Mouse (Mus musculus): ENCODE measurements around the gene Vasn.

The Vasn gene

DNA sequence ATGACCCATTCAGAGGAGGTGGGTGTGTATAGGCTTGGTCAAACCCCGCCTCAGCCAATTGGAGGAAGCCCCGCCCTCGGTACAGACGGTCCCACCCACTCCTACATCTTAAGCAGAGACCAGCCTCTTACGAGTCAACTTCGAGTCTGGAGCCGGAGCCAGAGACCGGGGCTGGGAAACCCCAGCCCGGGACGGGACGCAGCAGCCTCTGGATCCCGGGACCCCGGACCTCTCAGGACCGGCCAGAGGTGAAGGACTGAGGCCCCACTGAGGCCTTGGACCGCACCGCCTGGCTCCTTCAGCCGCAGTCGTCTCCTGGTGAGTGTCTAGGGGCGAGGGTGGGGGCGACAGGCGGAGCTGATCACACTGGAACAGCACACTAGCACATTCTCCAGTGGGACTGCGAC, at the start of gene Vasn, which contains the start of gene Dnaja3:
Gene Vasn (plus strand): TSS at position 111 of the 407 bp plus-strand sequence.
Gene Dnaja3 (plus strand): TSS at position 159 of the 407 bp plus-strand sequence.
- DNase-seq (ENCODE audit: extremely low read depth, insufficient read length, low spot score) = peak; percentile 92

DNA sequence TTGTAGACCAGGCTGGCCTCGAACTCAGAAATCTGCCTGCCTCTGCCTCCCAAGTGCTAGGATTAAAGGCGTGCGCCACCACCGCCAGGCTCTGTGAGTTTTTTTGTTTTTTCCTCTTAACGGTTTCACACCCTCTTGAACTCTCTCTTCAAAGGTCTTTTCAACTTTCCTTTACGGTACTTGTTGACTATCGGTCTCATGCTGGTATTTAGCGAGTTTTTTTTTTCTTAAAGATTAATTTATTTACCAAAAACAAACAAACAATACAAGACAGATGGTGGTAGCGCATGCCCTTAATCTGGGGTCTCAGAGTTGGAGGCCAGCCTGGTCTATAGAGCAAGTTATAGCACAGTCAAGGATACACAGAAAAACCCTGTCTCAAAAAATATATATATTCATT, 49.5 kb upstream of the Vasn start:
- DNase-seq (ENCODE audit: extremely low read depth, insufficient read length, low spot score) = no peak

DNA sequence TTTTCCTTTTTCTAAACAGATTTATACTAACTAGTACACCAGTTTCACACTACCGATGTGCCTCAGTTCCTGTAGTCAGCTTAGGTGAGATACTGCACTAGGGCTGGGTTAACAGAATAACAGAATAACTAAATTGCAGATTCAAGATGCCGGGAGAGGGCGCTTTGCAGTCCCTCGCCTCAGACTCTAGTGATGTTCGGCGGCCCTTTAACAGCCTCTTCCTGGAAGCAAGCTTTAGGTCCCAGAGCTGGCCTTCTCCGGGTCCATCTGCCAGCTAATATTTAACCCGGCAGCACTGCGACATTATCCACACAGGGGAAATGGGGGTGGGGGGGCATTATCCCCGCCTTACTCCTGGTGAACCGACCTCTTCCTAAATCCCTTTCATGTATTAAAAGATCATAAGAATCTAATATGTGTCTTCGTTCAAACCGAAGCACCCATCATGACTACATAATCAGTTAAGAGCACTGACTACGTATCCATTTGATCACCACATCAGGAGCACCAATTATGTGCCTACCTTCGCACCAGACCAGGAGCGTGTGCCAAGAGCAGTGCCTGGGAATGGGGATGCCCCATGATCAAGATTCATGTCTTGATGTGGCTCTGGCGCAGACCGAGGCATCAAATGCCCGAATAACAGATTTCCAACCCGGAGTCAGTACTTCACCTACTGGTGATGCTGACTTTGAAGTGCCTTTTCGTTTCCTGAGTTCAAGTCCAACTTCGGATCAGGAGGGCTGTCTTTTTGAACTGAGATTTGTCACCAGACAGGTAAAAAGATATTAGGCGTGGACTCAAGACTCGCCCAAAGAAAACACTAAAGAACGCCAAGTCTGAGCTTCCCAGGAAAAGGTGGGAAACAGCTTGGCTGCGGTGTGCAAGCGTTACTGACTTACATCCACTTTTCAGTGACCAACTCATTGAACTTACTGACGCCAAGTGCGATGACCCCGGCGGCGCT, 46.5 kb upstream of the Vasn start:
- no peak for DNase-seq (ENCODE audit: extremely low read depth, insufficient read length, low spot score)

DNA sequence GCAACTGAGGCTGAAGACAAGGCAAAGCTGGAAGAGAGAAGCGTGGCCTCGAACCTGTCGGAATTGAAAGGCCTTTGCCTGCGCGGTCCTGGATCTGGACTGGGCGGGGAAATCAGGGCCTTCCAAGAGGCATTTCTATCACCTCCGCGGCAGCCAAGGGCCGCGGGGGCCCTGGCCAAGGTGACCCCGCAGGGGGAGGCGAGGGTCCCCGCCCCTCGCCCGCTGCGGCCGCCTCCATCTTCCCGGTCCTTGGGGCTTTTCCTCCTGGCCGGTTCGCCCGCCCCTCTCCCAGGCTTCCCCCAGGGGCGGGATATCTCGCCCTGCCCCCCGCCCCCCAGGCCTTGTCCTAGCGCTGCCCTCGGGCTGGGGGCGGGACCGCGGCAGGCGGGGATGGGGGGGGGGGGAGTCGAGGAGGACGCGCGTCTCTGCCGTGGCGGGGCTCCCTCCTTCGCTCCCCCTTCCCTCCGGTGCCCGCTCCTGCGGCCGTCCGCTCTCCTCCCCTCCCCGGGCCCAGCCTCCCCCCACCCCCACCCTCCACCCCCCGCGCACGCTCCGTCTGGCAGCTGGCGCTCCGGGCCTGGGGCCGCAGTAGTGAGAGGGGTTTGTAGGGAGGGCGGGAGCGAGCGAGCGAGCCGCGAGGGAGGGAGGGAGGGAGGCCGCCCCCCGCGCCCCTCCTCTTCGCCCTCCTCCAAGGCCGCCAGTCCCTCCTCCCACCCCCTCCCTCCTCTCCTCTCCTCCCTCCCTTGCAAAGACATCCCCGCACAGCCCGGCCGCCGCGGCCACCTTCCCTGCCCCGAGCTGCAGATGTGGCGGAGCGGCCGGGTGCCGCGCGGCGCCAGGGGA, 45.5 kb upstream of the Vasn start, which contains the start of gene Glis2:
Gene Glis2 (plus strand): TSS at position 743 of the 843 bp plus-strand sequence.
- peak; percentile 86 for DNase-seq (ENCODE audit: extremely low read depth, insufficient read length, low spot score)

DNA sequence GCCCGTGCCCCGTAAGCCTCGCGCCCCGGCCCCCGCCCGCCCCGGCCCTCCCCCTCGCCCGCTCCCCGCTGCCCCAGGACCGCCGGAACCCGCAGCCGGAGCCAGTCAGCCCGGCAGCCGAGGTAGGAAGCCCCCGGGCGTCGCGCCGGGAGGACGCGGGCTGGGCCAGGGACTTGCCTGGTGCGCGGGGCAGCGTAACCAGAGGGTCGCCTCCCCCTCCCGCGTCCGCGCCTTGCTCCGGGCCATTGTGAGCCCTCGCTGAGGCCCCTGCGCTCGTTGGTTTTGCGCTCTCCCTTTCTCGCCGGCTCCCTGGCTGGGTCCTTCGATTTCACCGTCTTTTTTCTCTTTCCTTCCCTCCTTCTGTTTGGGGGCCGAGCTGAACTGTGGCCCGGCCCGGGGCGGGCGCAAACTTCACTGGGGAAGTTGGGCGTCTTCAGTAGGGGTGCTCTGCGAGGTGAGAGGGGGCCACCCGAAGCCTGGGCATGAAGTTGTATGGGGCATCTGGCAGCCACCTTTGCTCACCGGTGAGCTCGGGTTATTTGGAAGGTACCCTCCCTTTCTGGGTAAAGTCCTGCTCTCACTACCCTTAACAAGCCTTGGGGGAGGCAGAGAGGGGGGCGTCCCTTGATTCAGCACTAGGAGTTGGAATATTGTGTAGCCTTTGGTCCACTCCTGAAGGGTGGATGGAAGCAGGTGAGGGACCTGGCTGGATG, 44.8 kb upstream of the Vasn start:
- DNase-seq (ENCODE audit: extremely low read depth, insufficient read length, low spot score) = peak; percentile 68

DNA sequence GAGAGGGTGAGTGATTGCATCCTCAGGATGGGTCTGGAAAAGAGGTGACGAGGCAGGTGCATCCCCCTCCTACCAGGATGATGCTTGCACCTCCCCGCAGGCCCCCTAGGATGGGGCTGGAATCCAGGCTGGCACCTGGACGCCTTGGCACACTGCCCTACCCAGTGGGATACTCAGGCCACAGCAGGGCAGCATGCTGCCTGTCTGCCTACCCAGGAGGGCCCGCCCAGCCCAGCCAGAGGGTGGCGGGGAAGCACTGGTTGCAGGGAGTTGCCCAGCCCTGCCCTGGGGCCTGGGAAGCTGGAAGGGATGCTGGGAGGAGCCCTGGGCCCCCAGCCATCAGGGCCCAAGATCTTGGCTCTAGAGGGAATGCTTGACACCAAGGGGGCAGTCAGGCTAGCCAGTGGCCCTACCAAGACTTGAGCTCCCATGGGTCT, 44.2 kb upstream of the Vasn start:
- peak; percentile 91 for DNase-seq (ENCODE audit: extremely low read depth, insufficient read length, low spot score)

DNA sequence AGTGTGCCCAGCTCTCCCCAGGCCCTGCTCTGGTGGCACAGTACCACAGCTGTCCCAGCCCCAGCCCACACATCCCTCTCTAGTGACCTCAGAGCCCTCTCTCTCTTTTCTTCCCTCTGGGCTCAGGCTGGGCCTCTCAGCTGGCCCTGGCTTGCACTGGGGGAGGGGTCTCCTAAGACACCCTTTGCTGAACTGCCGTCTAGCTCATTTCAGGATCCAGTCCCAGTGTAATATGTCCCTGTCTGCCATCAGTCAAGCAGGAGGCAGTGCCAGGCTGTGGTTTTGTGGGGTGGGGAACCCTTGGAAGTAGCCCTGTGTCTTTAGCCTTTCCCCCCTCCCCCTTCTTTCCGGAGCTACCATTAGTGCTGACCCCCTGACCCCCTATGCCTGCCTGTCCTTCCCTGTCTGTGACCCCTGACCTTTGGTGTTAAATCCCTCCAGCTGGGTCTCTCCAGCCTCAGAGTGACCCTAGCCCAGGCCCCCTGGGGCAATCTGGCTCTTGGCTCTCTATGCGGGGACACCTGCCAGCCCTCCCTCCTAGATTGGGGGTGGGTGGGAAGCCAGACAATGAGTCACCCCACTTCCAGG, 43.5 kb upstream of the Vasn start:
- DNase-seq (ENCODE audit: extremely low read depth, insufficient read length, low spot score) = peak; percentile 61

DNA sequence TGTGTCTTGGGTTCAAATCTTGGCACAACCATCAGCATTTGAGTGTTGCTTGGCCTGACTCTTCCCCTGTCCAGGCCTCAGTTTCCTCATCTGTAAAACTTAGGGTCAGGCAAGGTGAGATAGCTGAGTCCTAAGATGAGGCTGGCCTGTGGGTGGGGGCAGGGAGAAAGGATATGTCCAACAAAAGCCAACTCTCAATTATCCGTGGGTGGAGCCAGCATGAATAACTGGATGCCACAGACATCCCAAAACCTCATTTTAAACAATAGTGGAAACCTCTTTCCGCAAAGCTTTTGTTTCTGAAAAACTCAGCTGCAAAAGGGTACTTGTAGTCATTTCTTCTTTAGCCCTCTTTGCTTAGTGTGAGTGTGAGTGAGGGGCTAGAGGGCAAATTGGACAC, 42.9 kb upstream of the Vasn start:
- DNase-seq (ENCODE audit: extremely low read depth, insufficient read length, low spot score) = no peak

DNA sequence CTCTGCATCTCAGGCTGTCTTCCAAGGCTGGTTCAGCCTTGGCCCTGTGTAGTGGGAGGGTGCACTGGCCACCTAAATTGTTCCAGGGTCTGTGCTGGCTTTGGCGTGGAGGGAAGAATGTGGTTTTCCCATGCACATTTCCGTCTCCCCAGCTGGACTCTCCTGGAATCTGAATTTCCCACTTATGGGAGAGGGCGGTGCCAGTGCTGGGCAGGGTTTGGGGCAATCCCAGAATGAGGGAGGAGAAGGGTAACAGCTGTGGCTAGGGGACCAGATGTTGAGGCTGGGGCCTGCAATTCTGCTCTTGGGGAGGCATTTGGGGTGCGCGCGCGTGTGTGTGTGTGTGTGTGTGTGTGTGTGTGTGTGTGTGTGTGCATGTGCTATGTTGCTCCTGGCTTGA, 42.4 kb upstream of the Vasn start:
- DNase-seq (ENCODE audit: extremely low read depth, insufficient read length, low spot score) = peak; percentile 61

DNA sequence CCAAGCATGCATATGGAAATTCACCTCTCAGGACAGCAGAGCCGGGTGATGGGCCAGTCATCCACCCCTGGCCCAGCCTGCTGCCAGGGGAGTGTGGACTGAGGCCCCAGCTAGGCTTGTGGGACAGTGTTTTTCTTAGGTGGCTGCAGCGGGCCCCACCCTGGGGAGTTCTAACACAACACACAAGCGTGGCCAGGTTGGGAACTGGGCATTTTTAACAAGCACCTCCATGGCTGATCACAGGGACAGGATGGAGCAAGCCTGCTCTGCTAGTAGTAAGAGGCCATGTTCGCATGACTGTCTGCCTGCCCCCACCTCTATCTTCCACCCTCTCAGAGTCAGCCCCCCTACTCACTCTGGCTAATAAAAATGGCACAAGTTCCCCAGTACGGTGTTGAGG, 41.7 kb upstream of the Vasn start:
- DNase-seq (ENCODE audit: extremely low read depth, insufficient read length, low spot score) = no peak

DNA sequence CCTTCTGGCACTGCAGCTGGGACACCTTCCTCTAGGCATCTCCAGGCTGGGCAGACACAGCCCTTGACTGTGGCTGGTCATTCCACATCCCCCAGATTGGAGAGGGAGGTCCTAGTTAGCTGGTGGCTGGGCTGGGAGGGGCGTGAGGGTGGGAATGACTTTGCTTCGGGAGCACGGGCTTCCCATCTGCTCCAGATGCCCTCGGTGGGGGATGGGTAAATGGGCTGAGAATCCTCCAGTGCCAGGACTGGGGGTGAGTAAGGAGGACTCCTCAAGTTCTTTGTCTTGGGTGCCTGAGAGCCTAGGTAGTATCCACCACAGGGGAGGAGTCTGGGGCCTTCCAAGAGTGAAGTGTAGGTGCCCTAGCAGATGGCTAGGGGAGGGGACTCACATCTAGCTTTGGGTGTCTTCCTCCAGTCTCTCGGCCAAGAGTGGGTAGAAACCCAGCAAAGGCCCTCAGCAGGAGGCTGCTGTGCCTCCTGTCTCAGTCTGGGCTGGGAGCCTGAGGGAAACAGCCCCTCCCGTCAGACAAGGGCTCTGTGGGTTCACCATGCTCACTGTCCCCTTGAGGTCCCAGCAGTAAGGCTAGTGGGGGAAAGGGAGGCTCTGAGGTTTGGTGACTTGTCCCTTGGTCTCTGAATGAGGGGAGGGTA, 40.7 kb upstream of the Vasn start:
- no peak for DNase-seq (ENCODE audit: extremely low read depth, insufficient read length, low spot score)

DNA sequence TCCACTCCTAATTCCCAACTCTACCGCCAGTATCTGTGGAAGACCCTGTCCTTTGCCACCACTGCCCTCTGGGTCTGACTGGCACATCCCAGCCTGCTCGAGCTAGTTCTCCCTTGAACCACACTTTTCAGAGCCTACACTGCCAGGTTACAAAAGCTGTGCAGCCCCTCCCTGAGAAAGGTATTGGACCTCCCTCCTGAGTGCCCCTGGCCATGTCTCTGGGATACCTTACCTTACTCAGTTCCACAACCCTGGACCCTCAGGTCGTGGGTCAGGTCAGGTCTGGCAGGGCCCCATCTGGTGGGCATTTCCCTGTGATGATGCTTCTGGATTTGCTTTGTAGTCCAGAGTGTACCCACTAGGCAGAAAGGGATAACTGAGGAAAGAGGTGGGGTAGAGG, 40.1 kb upstream of the Vasn start:
- no peak for DNase-seq (ENCODE audit: extremely low read depth, insufficient read length, low spot score)

DNA sequence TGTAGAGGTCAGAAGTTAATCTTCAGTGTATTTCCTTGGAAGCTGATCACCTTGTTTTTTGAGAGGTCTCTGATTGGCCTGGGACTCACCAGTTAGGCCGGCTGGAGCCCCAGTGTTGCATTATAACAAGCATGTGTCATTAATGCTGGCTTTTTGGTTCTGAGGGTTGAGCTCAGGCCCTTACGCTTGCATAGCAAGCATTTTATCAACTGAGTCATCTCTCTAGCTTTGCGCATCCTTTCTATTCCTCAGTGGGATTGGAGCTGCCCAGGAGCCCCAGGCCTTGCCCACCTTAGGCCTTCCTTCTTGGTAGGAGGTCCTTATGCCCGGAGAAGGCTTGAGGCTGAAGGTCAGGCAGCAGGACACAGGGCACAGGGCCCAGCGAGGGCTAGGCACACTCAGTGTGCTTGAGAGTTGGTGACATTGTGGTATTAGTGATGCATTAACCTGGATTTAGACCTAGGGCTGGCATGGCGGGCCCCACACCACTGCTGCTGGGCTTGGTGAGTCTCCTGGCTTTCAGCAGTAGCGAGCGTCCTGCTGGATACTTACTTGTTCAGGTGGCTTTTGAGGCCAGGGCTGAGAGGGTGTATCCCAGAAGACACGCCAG, 38.9 kb upstream of the Vasn start:
- no peak for DNase-seq (ENCODE audit: extremely low read depth, insufficient read length, low spot score)

DNA sequence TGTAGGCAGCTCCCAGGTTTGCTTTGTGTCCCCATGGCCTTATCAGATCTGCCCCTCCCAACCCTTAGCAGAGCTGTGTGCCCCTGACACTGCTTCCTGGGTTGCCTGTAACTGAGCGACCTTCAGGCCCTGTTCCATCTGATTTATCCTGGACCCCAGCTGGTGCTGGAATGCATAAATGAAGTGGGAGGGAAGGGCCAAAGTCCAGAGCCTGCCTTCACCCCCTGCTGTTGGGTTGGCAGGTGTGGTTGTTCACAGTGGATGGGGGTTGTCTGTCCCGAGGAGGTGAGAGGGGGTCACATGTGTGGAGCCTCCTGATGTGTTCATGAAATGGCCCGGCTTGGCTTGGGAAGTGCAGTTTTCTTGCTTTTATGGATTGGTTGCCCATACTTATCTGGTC, 37.6 kb upstream of the Vasn start:
- DNase-seq (ENCODE audit: extremely low read depth, insufficient read length, low spot score) = no peak

DNA sequence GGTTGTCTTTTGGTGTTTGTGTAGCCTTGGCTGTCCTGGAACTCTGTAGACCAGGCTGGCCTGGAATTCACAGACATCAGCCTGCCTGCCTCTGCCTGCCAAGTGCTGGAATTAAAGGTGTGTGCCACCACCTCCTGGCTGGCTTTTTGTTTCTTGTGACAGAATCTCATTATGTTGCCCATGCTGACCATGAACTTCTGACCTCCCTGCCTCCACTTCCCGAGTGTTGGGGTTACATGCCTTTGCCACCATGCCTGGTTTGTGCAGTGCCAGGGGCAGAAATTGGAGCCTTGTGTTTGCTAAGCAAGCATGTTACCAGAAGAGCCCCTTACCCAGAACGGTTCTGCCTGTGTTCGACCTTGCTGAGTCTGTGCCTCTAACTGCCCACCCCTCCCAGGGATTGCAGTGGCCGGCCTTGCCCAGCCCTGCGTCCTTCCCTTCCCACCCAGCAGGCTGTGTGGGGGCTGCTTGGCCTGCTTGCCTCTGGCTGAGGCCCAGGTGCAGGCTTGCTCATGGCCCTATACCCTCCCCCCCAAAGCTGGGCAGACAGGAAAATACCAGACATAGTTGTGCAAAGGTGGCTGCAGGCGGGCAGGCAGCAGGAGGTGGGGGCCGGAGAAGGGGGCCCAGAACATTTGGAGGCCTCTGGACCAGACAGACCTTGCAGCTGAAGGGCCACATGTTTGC, 36.8 kb upstream of the Vasn start:
- no peak for DNase-seq (ENCODE audit: extremely low read depth, insufficient read length, low spot score)

DNA sequence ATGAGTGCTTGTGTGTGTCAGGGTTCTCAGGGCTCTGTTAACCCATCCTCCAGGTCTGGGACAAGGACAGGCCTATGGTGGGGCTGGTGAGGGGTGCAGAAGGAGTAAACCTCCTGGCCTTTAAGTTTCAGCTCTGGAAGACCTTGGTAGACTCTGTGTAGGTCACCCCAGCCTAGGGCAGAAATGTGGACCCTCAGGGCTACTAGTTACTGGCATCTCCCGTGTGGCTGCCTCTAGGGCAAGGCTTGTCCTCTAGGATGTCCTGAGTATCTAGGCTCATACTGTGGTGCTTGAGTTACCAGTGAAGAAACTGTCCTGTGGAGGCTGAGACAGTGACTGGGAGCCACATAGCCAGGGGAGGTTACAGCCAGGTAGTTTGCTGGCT, 36.3 kb upstream of the Vasn start:
- no peak for DNase-seq (ENCODE audit: extremely low read depth, insufficient read length, low spot score)

DNA sequence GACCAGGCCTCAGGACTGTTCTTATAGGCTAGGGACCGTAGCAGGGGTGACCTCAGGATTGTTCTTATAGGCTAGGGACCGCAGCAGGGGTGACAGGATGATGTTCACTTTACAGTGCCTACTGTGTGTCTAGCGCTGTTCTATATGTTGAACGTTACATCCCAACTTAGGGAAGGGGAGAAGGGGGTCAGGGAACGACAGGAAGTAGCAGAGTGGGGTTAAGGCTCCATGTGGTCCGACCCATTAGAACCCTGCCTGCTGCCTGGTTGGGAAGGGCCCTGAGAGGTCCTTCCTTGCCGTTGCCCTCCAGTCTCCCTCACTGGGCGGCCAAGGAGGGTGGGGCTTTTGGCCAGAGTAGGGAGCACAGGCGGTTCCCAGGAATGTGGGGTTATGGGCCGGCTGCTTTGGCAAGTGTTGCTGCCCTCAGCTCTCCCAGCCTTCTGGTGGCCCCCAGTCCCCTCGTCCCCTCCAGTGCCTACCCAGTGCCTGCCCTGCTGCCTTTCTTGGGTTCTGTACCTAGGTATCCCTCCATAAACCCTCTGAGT, 35.4 kb upstream of the Vasn start:
- DNase-seq (ENCODE audit: extremely low read depth, insufficient read length, low spot score) = no peak

DNA sequence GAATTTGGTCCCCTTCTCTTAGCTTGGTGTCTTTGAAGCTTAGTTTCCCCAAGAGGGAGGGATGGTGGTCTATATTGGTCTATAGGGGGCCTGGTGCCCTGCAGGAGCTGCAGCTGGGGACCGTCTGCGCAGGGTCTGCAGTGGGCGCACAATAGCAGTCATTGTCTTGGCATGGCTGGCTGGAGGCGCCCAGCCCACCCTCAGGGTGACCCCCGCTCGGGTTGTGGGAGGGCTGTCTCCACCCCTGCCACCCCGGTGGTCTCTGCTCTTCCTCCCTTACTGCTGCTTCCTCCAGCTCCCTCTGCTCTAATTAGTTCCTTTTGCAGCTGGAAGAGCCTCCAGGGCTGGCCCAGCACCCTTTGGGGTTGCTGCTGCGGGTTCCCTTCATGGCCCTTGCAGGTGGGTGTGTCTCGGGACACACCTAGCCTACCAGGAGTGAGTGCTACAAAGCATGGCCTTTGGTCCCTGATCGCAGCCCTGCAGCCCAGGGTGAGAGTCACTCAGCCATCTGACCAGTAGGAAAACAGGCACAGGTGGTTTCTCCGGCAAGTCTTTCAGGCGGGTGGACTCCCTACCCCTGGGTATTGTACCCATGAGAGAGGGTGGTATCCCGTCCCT, 34.1 kb upstream of the Vasn start:
- DNase-seq (ENCODE audit: extremely low read depth, insufficient read length, low spot score) = no peak
